In genomic region chr13:112230176-112230575, GRCm38 (mm10) we compare ENCODE assay signal across 20 mouse cellular contexts. TPM values are rescaled to one million over a fixed set of nuclear protein-coding genes. Genes with fewer than 3 reads are reported as not detected.
DNase-seq lines count a peak whose midpoint lies in the region; ATAC-seq lines count a peak whose summit lies in the region.
"Had no signal": no experiment of that assay in that cellular context is flagged by ENCODE, and none has a peak within 500 bp of the region (broad histone marks: within the 10 kb centered on the region; RNA-seq: fewer than 3 reads in every experiment).

No protein-coding gene starts in this region.

- H3K27ac ChIP-seq in kidney, embryonic 15.5 days: no peak overlapping the region
- no peak overlapping the region for H3K27ac ChIP-seq in forebrain, embryonic 14.5 days (ENCODE audit: low read depth, low read length)
- H3K27ac ChIP-seq: embryonic facial prominence, embryonic 13.5 days; forebrain, embryonic 13.5 days; gastrocnemius, adult 2 months; hindbrain, embryonic 10.5 days; hindbrain, embryonic 14.5 days had no signal

- WGBS in kidney, embryonic 15.5 days: 39% methylated on average over 3 of the region's 3 CpGs
- 85% methylated on average over 3 of the region's 3 CpGs for WGBS in forebrain, embryonic 14.5 days

- H3K4me2 ChIP-seq in kidney, embryonic 15.5 days: no peak overlapping the region
- no peak overlapping the region for H3K4me2 ChIP-seq in forebrain, embryonic 14.5 days (ENCODE audit: low read length)
- H3K4me2 ChIP-seq: embryonic facial prominence, embryonic 13.5 days; forebrain, embryonic 13.5 days; heart, embryonic 12.5 days; hindbrain, embryonic 14.5 days had no signal

- H3K4me1 ChIP-seq in kidney, embryonic 15.5 days: 0 out of 2 replicates have a peak, but pooled peaks cover 4% of the 10 kb centered on the region
- H3K4me1 ChIP-seq in forebrain, embryonic 14.5 days (ENCODE audit: control insufficient read depth, insufficient read depth, low read length): no peaks in the 10 kb centered on the region
- H3K4me1 ChIP-seq: embryonic facial prominence, embryonic 13.5 days; forebrain, embryonic 13.5 days; hindbrain, embryonic 10.5 days had no signal

- no peaks in the 10 kb centered on the region for H3K36me3 ChIP-seq in kidney, embryonic 15.5 days
- no peaks in the 10 kb centered on the region for H3K36me3 ChIP-seq in forebrain, embryonic 14.5 days (ENCODE audit: control insufficient read depth, insufficient read depth, low read length)
- H3K36me3 ChIP-seq: embryonic facial prominence, embryonic 13.5 days; heart, embryonic 12.5 days; hindbrain, embryonic 10.5 days had no signal

- H3K27me3 ChIP-seq in kidney, embryonic 15.5 days: no peaks in the 10 kb centered on the region
- no peaks in the 10 kb centered on the region for H3K27me3 ChIP-seq in forebrain, embryonic 14.5 days (replicated peaks; ENCODE audit: control insufficient read depth, insufficient read depth, low read length)
- H3K27me3 ChIP-seq: embryonic facial prominence, embryonic 13.5 days; forebrain, embryonic 13.5 days; heart, embryonic 12.5 days; Patski had no signal

- H3K4me3 ChIP-seq in kidney, embryonic 15.5 days (replicated peaks): no peak overlapping the region
- H3K4me3 ChIP-seq in forebrain, embryonic 14.5 days (ENCODE audit: low read depth, low read length): no peak overlapping the region
- H3K4me3 ChIP-seq: embryonic facial prominence, embryonic 13.5 days; forebrain, embryonic 13.5 days; gastrocnemius, adult 2 months; heart, embryonic 12.5 days; hindbrain, embryonic 10.5 days had no signal

- no peak for ATAC-seq in kidney, embryonic 15.5 days (replicated peaks; ENCODE audit: low FRiP score)
- ATAC-seq in forebrain, embryonic 14.5 days: no peak
- ATAC-seq: activated CD4-positive, CD25-positive, alpha-beta regulatory T cell, adult 4 months; forebrain, embryonic 13.5 days; Patski had no signal

- no peaks in the 10 kb centered on the region for H3K9me3 ChIP-seq in kidney, embryonic 15.5 days (replicated peaks)
- H3K9me3 ChIP-seq in forebrain, embryonic 14.5 days (replicated peaks; ENCODE audit: control insufficient read depth, low read length): peaks cover 3% of the 10 kb centered on the region; the same call in 1 of the 2 replicates
- H3K9me3 ChIP-seq: embryonic facial prominence, embryonic 13.5 days; forebrain, embryonic 13.5 days had no signal

- H3K9ac ChIP-seq in kidney, embryonic 15.5 days: no peak overlapping the region
- no peak overlapping the region for H3K9ac ChIP-seq in forebrain, embryonic 14.5 days (ENCODE audit: low read length)
- H3K9ac ChIP-seq: embryonic facial prominence, embryonic 13.5 days; forebrain, embryonic 13.5 days; heart, embryonic 12.5 days; hindbrain, embryonic 14.5 days had no signal

- DNase-seq in adrenal gland, adult 8-10 months: peak; percentile 23
- no peak for DNase-seq in adrenal gland, postnatal 10 days
- peak; percentile 23 for DNase-seq in kidney, adult 11 months
- DNase-seq in lung, postnatal 10 days: peak; percentile 48
- no peak for DNase-seq in lung, postnatal 14 days
- peak; percentile 12 to 36 for DNase-seq in lung, postnatal 4 days
- no peak for DNase-seq in forebrain, embryonic 14.5 days (ENCODE audit: low spot score)
- DNase-seq: cerebellum, adult 2 months; gastrocnemius, adult 2 months; gastrocnemius, postnatal 25 days had no signal

RNA-seq across cellular contexts. Expression of gene Ankrd55, which starts 58.1 kb away (rescaled TPM):
- 1 to 10 TPM; 2.0 to 4.1 (median 2.9) TPM for total RNA-seq in adrenal gland, adult 8-10 months (2022)
- total RNA-seq in adrenal gland, postnatal 10 days (2021): 1 to 10 TPM; 2.3 to 3.7 TPM
- polyA plus RNA-seq in kidney, embryonic 15.5 days (2015; fragmentation: Nextera tagmentation; extraction: Ambion mirVana): 0.21 and 0.31 TPM in 2 replicates
- polyA plus RNA-seq in forebrain, embryonic 14.5 days (2014; fragmentation: Nextera tagmentation; extraction: Ambion mirVana): 2.6 and 3.6 TPM in 2 replicates
- total RNA-seq: common myeloid progenitor, adult 5-6 weeks; gastrocnemius, adult 2 months; gastrocnemius, postnatal 25 days; MEL had no signal

Comparison
In these comparisons a context has a peak if more than half of its experiments do, and no peak if none do; other contexts are left out.
1. DNase-seq: peak in adrenal gland, adult 8-10 months (single experiment), kidney, adult 11 months (single experiment), lung, postnatal 10 days (single experiment) and lung, postnatal 4 days (2 of 2); none in adrenal gland, postnatal 10 days (single experiment), lung, postnatal 14 days (single experiment) and forebrain, embryonic 14.5 days (single experiment).